In genomic region chr7:19359299-19359891, GRCm38 (mm10) we compare ENCODE assay signal across 8 mouse cellular contexts. TPM values are rescaled to one million over a fixed set of nuclear protein-coding genes. Genes with fewer than 3 reads are reported as not detected.
A peak's percentile ranks its signal among the peaks of the same experiment; 100 is the strongest.
DNase-seq lines count a peak whose midpoint lies in the region; ATAC-seq and TF ChIP-seq lines count a peak whose summit lies in the region.

TSS of gene Cd3eap (minus strand) at chr7:19359483.
TSS of gene Ppp1r13l (plus strand) at chr7:19359749.

- peak; percentile 85 for TF ChIP-seq POLR2A in cortical plate, adult 2 months (IDR thresholded peaks at IDR 0.05; ENCODE audit: extremely low read depth, insufficient read depth, low read length)

- DNase-seq in adrenal gland, adult (ENCODE audit: inconsistent age in 2 of 2, low spot score in 1 of 2): peak; percentile 91 to 97
- peak; percentile 86 for DNase-seq in gastrocnemius, postnatal 10 days
- peak; percentile 95 for DNase-seq in induced T-regulatory cell, adult 2 months (ENCODE audit: low read depth)
- DNase-seq in left cerebral cortex, adult 8-10 months (ENCODE audit: low spot score in 2 of 2): peak; percentile 86 to 88
- peak; percentile 93 to 94 for DNase-seq in right cerebral cortex, postnatal 10 days (ENCODE audit: low spot score in 2 of 2)
- DNase-seq in urinary bladder, postnatal 36 days (ENCODE audit: low spot score in 2 of 2): peak; percentile 75 to 85

- no peak for TF ChIP-seq CTCF in cortical plate, adult 2 months (IDR thresholded peaks at IDR 0.05; ENCODE audit: extremely low read depth, insufficient read depth, low read length)

- H3K4me1 ChIP-seq in cortical plate, adult 2 months (ENCODE audit: control insufficient read depth, insufficient read depth, low read length): no peaks in the 10 kb centered on the region

- H3K4me3 ChIP-seq in cortical plate, adult 2 months (ENCODE audit: insufficient read depth, low read length): peak within 1 kb of the TSS; percentile 47

- ATAC-seq in megakaryocyte, adult 5-6 weeks (ENCODE audit: poor library complexity, severe bottlenecking): peak; percentile 61

- H3K27ac ChIP-seq in cortical plate, adult 2 months (ENCODE audit: insufficient read depth, low read length): no peak within 1 kb of the TSS

RNA-seq across cellular contexts. Expression of gene Cd3eap, which starts in this region (rescaled TPM):
- polyA plus RNA-seq in cortical plate, adult 2 months (2012; rRNA removed): 14.4 and 14.6 TPM in 2 replicates
- total RNA-seq in gastrocnemius, postnatal 10 days (2021): 1 to 10 TPM; 7.8 to 9.8 TPM
- 10 to 100 TPM; 16.3 to 20.4 (median 17.4) TPM for total RNA-seq in left cerebral cortex, adult 8-10 months (2022)
- 3.4 TPM in 2 replicates for total RNA-seq in megakaryocyte, adult 5-6 weeks (2015)
- total RNA-seq in megakaryocyte, adult 5-6 weeks (2017): 9.0 and 11.5 TPM in 2 replicates

RNA-seq across cellular contexts. Expression of gene Ppp1r13l, which starts in this region (rescaled TPM):
- polyA plus RNA-seq in cortical plate, adult 2 months (2012; rRNA removed): 5.0 and 5.4 TPM in 2 replicates
- total RNA-seq in gastrocnemius, postnatal 10 days (2021): 1 to 10 TPM; 2.7 to 2.8 TPM
- 1 to 10 TPM; 3.9 to 7.7 (median 5.9) TPM for total RNA-seq in left cerebral cortex, adult 8-10 months (2022)
- 4.1 and 4.2 TPM in 2 replicates for total RNA-seq in megakaryocyte, adult 5-6 weeks (2015)
- total RNA-seq in megakaryocyte, adult 5-6 weeks (2017): 0.45 TPM in 1 of 2 replicates, not detected in the other
